Mouse (Mus musculus) CH12.LX (cell line): Measurements from ENCODE around the gene Aplf. TPM values are rescaled to one million over a fixed set of nuclear protein-coding genes. Genes with fewer than 3 reads are reported as not detected.

Source experiments
- DNase-seq: peaks from one replicate; pipeline ENCODE4 v3.0.0-alpha.2; 2013; ENCODE audit errors: extremely low read depth
- H3K27ac ChIP-seq: 2 replicates; pipeline ENCODE4 v1.5.1; 2012; ENCODE audit warnings: low read depth, mild to moderate bottlenecking, control low read depth, moderate library complexity; ENCODE audit not compliant: insufficient read depth
- H3K27me3 ChIP-seq: replicated peaks from 2 replicates; pipeline ENCODE3; 2012; ENCODE audit warnings: inconsistent platforms
- H3K36me3 ChIP-seq, 2 experiments: replicated peaks in 1 of 2; 2 replicates each; pipeline versions ENCODE3 to v1.6.1; 2012; ENCODE audit warnings: inconsistent platforms in 1 of 2, low read length in 1 of 2, mild to moderate bottlenecking in 1 of 2, mixed read lengths in 1 of 2, moderate library complexity in 1 of 2; ENCODE audit not compliant: control insufficient read depth in 1 of 2, insufficient read depth in 1 of 2
- H3K4me1 ChIP-seq, 2 experiments: 2 replicates each; pipeline ENCODE4 v1.6.1; 2012; ENCODE audit warnings: inconsistent platforms in 1 of 2, moderate library complexity in 1 of 2; ENCODE audit not compliant: insufficient read depth in 2 of 2, control insufficient read depth in 1 of 2
- H3K4me2 ChIP-seq: 2 replicates; pipeline ENCODE4 v1.6.1; 2012; ENCODE audit warnings: low read depth, mild to moderate bottlenecking, control low read depth; ENCODE audit not compliant: poor library complexity, insufficient read depth, severe bottlenecking
- H3K4me3 ChIP-seq, 3 experiments: fragments of 150-350 bp in 1 of 3; sonication (generic) in 1 of 3; replicated peaks in 1 of 3; 2 replicates each; pipeline versions ENCODE3 to v1.5.1; 2011 to 2012; ENCODE audit warnings: low read depth in 2 of 3, low read length in 2 of 3, mild to moderate bottlenecking in 2 of 3, moderate library complexity in 2 of 3, control low read depth in 1 of 3, improper control_type of control experiment in 1 of 3, inconsistent platforms in 1 of 3, mixed read lengths in 1 of 3; ENCODE audit not compliant: poor library complexity in 1 of 3
- H3K79me2 ChIP-seq: replicated peaks from 2 replicates; pipeline ENCODE4 v1.6.1; 2012; ENCODE audit warnings: mild to moderate bottlenecking, moderate library complexity; ENCODE audit not compliant: control insufficient read depth, poor library complexity, insufficient read depth, severe bottlenecking; ENCODE audit errors: extremely low read depth
- H3K9ac ChIP-seq: 2 replicates; pipeline ENCODE4 v1.6.1; 2012; ENCODE audit warnings: low read depth, mild to moderate bottlenecking, control low read depth, moderate library complexity; ENCODE audit not compliant: insufficient read depth
- H3K9me3 ChIP-seq: replicated peaks from 2 replicates; pipeline ENCODE3; 2012; ENCODE audit warnings: low read length, inconsistent platforms, mixed read lengths
- BHLHE40 ChIP-seq: IDR thresholded peaks from 2 replicates; pipeline ENCODE4 v1.6.1; 2011; ENCODE audit warnings: mild to moderate bottlenecking, low read depth, low read length, improper control_type of control experiment
- CHD1 ChIP-seq: IDR thresholded peaks from 2 replicates; pipeline ENCODE4 v1.6.1; 2012; ENCODE audit warnings: low read depth, low read length, improper control_type of control experiment, inconsistent platforms
- CHD2 ChIP-seq: IDR thresholded peaks from 2 replicates; pipeline ENCODE4 v1.6.1; 2011; ENCODE audit warnings: low read length, improper control_type of control experiment
- ELF1 ChIP-seq: IDR thresholded peaks from 2 replicates; pipeline ENCODE4 v1.6.1; 2014; ENCODE audit warnings: low read depth, mild to moderate bottlenecking, inconsistent platforms, low read length, improper control_type of control experiment
- EP300 ChIP-seq: IDR thresholded peaks from 2 replicates; pipeline ENCODE4 v1.6.1; 2011; ENCODE audit warnings: low read length, improper control_type of control experiment
- ETS1 ChIP-seq: conservative IDR thresholded peaks from 2 replicates; pipeline ENCODE4 v1.6.1; 2012; ENCODE audit warnings: low read depth, mild to moderate bottlenecking, inconsistent platforms, low read length, improper control_type of control experiment, moderate library complexity
- GABPA ChIP-seq: IDR thresholded peaks from 2 replicates; pipeline ENCODE4 v1.6.1; 2012; ENCODE audit warnings: low read depth, low read length, improper control_type of control experiment, inconsistent platforms; ENCODE audit not compliant: insufficient replicate concordance
- IRF4 ChIP-seq: IDR thresholded peaks from 2 replicates; pipeline ENCODE4 v1.6.1; 2014; ENCODE audit warnings: low read depth, mild to moderate bottlenecking, inconsistent platforms, low read length, improper control_type of control experiment
- JUN ChIP-seq: IDR thresholded peaks from 2 replicates; pipeline ENCODE4 v1.6.1; 2011; ENCODE audit warnings: low read depth, mild to moderate bottlenecking, low read length, improper control_type of control experiment, moderate library complexity; ENCODE audit not compliant: insufficient read depth
- JUND ChIP-seq: conservative IDR thresholded peaks from 2 replicates; pipeline ENCODE4 v1.6.1; 2011; ENCODE audit warnings: low read depth, low read length, improper control_type of control experiment
- MAFK ChIP-seq: IDR thresholded peaks from 2 replicates; pipeline ENCODE4 v1.6.1; 2011; ENCODE audit warnings: low read length, improper control_type of control experiment; ENCODE audit not compliant: insufficient replicate concordance
- MXI1 ChIP-seq: IDR thresholded peaks from 2 replicates; pipeline ENCODE4 v1.6.1; 2011; ENCODE audit warnings: mild to moderate bottlenecking, low read depth, low read length, improper control_type of control experiment
- MYC ChIP-seq: IDR thresholded peaks from 2 replicates; pipeline ENCODE4 v1.6.1; 2011; ENCODE audit warnings: low read depth, mild to moderate bottlenecking, improper control_type of control experiment, low read length
- NELFE ChIP-seq: IDR thresholded peaks from 2 replicates; pipeline ENCODE4 v1.6.1; 2011; ENCODE audit warnings: low read depth, low read length, improper control_type of control experiment
- NRF1 ChIP-seq: IDR thresholded peaks from 2 replicates; pipeline ENCODE4 v1.6.1; 2014; ENCODE audit warnings: low read depth, mild to moderate bottlenecking, inconsistent platforms, low read length, improper control_type of control experiment, moderate library complexity
- PAX5 ChIP-seq: IDR thresholded peaks from 2 replicates; pipeline ENCODE4 v1.6.1; 2012; ENCODE audit warnings: low read length, inconsistent platforms, mixed read lengths
- POLR2AphosphoS2 ChIP-seq: IDR thresholded peaks from 2 replicates; pipeline ENCODE4 v1.6.1; 2011; ENCODE audit warnings: low read depth, low read length, improper control_type of control experiment
- RAD21 ChIP-seq: IDR thresholded peaks from 2 replicates; pipeline ENCODE4 v1.6.1; 2011; ENCODE audit warnings: low read depth, mild to moderate bottlenecking, low read length, improper control_type of control experiment, moderate library complexity
- RCOR1 ChIP-seq: conservative IDR thresholded peaks from 2 replicates; pipeline ENCODE4 v1.6.1; 2012; ENCODE audit warnings: low read depth, mild to moderate bottlenecking, inconsistent platforms, low read length, improper control_type of control experiment
- TBP ChIP-seq: conservative IDR thresholded peaks from 2 replicates; pipeline ENCODE4 v1.6.1; 2011; ENCODE audit warnings: low read depth, low read length, improper control_type of control experiment
- TCF12 ChIP-seq: IDR thresholded peaks from 2 replicates; pipeline ENCODE4 v1.6.1; 2014; ENCODE audit warnings: low read depth, mild to moderate bottlenecking, inconsistent platforms, low read length, improper control_type of control experiment
- UBTF ChIP-seq: IDR thresholded peaks from 2 replicates; pipeline ENCODE4 v1.6.1; 2012; ENCODE audit warnings: low read depth, mild to moderate bottlenecking, inconsistent platforms, low read length, improper control_type of control experiment, moderate library complexity
- USF1 ChIP-seq: IDR thresholded peaks from 2 replicates; pipeline ENCODE4 v1.6.1; 2014; ENCODE audit warnings: low read depth, mild to moderate bottlenecking, inconsistent platforms, low read length, improper control_type of control experiment
- ZKSCAN1 ChIP-seq: IDR thresholded peaks from 2 replicates; pipeline ENCODE4 v1.6.1; 2012; ENCODE audit warnings: low read depth, inconsistent platforms, low read length, improper control_type of control experiment, borderline replicate concordance
- ZMIZ1 ChIP-seq: IDR thresholded peaks from 2 replicates; pipeline ENCODE4 v1.6.1; 2012; ENCODE audit warnings: low read depth, mild to moderate bottlenecking, inconsistent platforms, low read length, improper control_type of control experiment
- ZNF384 ChIP-seq: IDR thresholded peaks from 2 replicates; pipeline ENCODE4 v1.6.1; 2012; ENCODE audit warnings: low read depth, low read length, improper control_type of control experiment, inconsistent platforms
- dilution Hi-C: fragments of 300-500 bp; cut with MboI; formaldehyde crosslinking; loops from 2 replicates; pipeline ENCODE4 v1.14.3; 2020; ENCODE audit warnings: low sequenced_read_pairs; ENCODE audit not compliant: extremely low pct_unique_long_range_greater_than_20kb, extremely low pct_ligation_motif_present
- in situ Hi-C: fragments of 300-500 bp; cut with MboI; formaldehyde crosslinking; loops from 3 replicates; pipeline ENCODE4 v1.14.3; 2019; ENCODE audit warnings: low sequenced_read_pairs, low pct_ligation_motif_present, low pct_unique_long_range_greater_than_20kb, mixed read lengths
- polyA plus RNA-seq: library from polyadenylated mRNA; unstranded; fragments of >175 nt; gene quantifications from 2 replicates; pipeline ENCODE4 v1.2.1, GENCODE M21; 2012; ENCODE audit warnings: low read depth; ENCODE audit not compliant: insufficient read length
- total RNA-seq, 2 experiments: library from RNA; depleted of rRNA; stranded (reverse); fragments of 300-350 nt in 1 of 2; fragments of >200 nt in 1 of 2; gene quantifications; 2 replicates each; pipeline ENCODE4 v1.2.3; 2012 to 2014

Aplf gene
- total and polyA plus RNA-seq, 3 experiments, result 10.3 to 15.8 (median 11.1) TPM

DNA sequence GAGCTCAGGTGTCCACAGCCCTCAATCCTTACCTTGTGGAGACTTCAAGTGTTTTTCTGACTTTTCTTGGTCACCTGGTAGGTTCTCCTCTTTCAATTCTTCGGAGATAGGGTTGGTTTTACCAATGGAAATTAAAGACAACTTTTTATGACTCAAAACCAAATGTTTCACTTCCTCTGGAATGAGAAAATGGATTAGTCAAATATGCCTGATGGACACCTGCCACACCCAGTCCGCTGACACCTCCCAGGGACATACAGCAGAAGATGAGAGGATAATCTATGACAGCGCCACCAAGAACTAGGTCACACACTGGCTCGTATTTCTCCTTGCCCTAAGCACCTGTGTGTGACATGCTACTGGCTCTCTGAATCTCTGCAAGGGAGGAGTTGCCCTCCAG, 42.1 kb upstream of the Aplf start (continued):
- TF ChIP-seq MYC (no peak), MXI1 (no peak), UBTF (no peak), POLR2AphosphoS2 (no peak), TCF12 (no peak), ELF1 (no peak), EP300 (peak; percentile 92), ZMIZ1 (no peak), TBP (no peak), ETS1 (no peak), GABPA (no peak), CHD2 (no peak), NELFE (no peak), BHLHE40 (no peak), ZKSCAN1 (no peak)

DNA sequence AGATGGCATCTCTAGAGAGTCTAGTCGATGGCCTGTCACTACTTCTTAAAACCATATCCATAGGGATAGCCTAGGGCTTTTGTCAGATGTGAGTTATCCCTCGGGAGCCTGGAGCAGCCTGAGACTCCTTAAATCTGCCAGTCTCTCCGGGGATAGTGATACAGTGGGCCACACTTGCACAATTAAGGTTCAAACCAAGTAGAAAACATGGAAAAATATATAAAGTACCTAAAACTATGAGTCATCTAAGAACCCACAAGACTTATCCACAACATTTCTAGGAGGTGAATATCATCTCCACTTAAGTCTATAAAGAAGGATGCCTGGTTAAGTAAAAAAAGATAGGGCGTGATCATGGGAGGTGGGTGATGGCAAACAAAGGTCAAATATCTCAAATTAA, 40.3 kb upstream of the Aplf start:
- DNase-seq, result no peak
- TF ChIP-seq USF1 (no peak), JUND (no peak), MAFK (no peak), RCOR1 (no peak), NRF1 (no peak), TBP (no peak), RAD21 (no peak), POLR2AphosphoS2 (no peak), ZNF384 (no peak), PAX5 (no peak), JUN (no peak), CHD1 (no peak), UBTF (no peak), IRF4 (no peak), ETS1 (no peak)
- Histone ChIP-seq H3K4me1 (peaks cover 6 to 9% of the 10 kb centered on the region in 2 experiments), H3K9me3 (no peaks in the 10 kb centered on the region), H3K9ac (no peak overlapping the region), H3K27me3 (peaks cover 16% of the 10 kb centered on the region), H3K4me2 (no peak overlapping the region), H3K79me2 (no peaks in the 10 kb centered on the region), H3K27ac (no peak overlapping the region), H3K36me3 (no peaks in the 10 kb centered on the region), H3K4me3 (no peak overlapping the region)
- dilution Hi-C loops (no loop called here), in situ Hi-C loops (no loop called here)
